Mouse (Mus musculus): ENCODE measurements around the gene Cmklr1.

GRCm38 (mm10) chr5:113654821-113655220 lies 4.6 kb upstream of the Cmklr1 start:
- TF ChIP-seq POLR2A (IDR thresholded peaks at IDR 0.05; ENCODE audit: borderline replicate concordance, insufficient read depth, low read length) (no peak), CTCF (IDR thresholded peaks at IDR 0.05; ENCODE audit: borderline replicate concordance, insufficient read depth, low read depth, low read length) (no peak)
